Mouse (Mus musculus): ENCODE results near the gene Naa80. TPM values are rescaled to one million over a fixed set of nuclear protein-coding genes. Genes with fewer than 3 reads are reported as not detected.
A peak's percentile ranks its signal among the peaks of the same experiment; 100 is the strongest.

The Naa80 gene
- polyA plus RNA-seq, 1 experiment from 2014 or later: 17.9 TPM

DNA sequence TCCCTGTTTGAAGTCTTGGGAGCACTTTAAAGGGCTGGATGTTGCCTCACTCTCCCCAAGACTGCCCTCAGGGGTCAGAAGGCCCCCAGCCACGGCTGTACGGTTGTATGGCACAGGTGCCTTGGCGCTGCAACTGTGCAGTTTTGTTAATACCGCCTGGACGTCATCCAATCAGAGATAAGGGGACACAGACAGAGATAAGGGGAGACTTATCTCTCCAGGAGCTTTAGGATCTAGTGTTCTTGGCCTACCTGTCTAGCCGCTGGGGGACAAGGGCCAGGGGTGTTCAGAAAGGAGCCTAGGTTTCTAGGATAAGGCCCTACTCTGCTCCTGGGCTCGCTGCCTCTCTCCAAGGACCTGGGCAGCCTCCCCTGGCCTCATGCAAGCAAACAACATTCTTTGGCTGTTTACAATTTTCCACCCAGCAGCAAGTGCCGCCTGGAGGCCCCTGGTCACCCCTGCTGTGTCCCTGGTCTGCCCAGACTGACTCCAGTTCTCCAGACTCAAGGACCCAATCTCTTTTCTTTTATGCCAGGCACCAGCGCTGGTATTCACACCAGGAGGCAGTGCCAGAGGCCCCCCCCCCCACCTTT lies 29.1 kb downstream of the Naa80 start:
- peak overlapping the region; percentile 96 for H3K27ac ChIP-seq
- H3K4me1 ChIP-seq: peaks cover 99% of the 10 kb centered on the region
- no peaks in the 10 kb centered on the region; the same call in 1 of the 2 replicates for H3K36me3 ChIP-seq (replicated peaks)
- DNase-seq (ENCODE audit: extremely low spot score, low spot score): no peak
- WGBS: 64% methylated on average over 9 of the region's 9 CpGs
- no peak overlapping the region for H3K4me3 ChIP-seq
- H3K9me3 ChIP-seq: no peaks in the 10 kb centered on the region
- H3K27me3 ChIP-seq (ENCODE audit: poor library complexity, severe bottlenecking): peaks cover 35% of the 10 kb centered on the region

DNA sequence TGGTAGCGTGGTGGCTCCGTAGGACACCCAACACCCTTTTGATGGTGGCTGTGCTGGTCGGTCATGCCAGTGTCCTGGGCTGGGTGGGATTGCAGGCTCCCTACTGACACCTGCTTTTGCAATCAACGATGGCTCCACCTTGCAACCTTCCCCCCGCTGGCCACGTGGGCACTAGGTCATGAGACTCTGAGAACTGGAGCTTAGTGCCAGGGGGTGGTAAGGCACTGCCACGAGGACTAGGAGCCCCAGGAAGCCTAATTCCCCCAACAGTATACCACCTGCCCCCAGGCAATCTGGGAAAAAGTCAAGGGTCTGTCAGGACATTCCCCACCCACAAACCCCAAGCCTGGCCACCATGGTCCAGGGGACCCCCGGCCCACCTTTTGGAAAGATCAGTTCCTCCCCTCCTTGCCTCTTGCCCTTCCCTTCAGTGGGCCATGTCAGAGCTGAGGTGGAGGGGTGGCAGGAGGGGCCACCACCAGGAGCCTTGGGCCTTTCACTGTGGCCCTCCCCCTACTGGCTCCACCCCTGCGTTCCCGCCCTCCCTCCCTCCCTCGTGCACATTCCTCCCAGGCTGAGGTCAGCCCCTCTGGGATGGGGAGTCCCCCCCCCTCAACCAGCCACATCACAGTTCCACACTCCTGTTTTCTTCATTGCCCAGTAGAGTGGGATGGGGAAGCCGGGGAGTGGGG lies 30.2 kb downstream of the Naa80 start, which contains the start of gene Sema3b:
Sema3b (minus strand) TSS at position 489 of the 692 bp plus-strand sequence.
- Histone ChIP-seq H3K9me3 (no peaks in the 10 kb centered on the region), H3K27me3 (ENCODE audit: poor library complexity, severe bottlenecking) (peaks cover 26% of the 10 kb centered on the region), H3K4me1 (peaks cover 99% of the 10 kb centered on the region), H3K4me3 (peak within 1 kb of the TSS; percentile 20), H3K27ac (peak within 1 kb of the TSS; percentile 96), H3K36me3 (replicated peaks) (peaks cover 4% of the 10 kb centered on the region)
- WGBS: 44% methylated on average over 12 of the region's 12 CpGs
- DNase-seq (ENCODE audit: extremely low spot score, low spot score): no peak

DNA sequence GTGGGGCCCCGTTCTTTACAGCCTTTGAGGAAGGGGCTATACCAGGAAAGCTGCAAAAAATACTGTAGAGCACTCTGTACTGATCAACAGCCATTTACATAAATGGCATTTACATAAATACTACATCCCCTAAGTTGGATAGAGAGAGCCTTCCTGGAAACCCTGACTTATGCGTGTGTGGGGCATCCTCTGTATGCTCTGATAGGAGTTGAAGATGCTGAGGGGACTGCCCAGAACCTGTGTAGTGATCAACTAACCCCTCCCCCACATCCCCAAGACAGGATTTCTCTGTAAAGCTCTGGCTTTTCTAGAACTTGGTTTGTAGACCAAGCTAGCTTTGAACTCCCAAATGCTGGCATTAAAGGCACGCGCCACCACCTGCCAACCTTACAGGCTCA lies 30.7 kb downstream of the Naa80 start:
- no peak for DNase-seq (ENCODE audit: extremely low spot score, low spot score)
- 59% methylated on average over 4 of the region's 4 CpGs for WGBS
- peak overlapping the region; percentile 96 for H3K27ac ChIP-seq
- H3K9me3 ChIP-seq: no peaks in the 10 kb centered on the region
- H3K27me3 ChIP-seq (ENCODE audit: poor library complexity, severe bottlenecking): peaks cover 21% of the 10 kb centered on the region
- H3K4me1 ChIP-seq: peaks cover 99% of the 10 kb centered on the region
- H3K36me3 ChIP-seq (replicated peaks): peaks cover 10% of the 10 kb centered on the region
- peak overlapping the region; percentile 20 for H3K4me3 ChIP-seq

DNA sequence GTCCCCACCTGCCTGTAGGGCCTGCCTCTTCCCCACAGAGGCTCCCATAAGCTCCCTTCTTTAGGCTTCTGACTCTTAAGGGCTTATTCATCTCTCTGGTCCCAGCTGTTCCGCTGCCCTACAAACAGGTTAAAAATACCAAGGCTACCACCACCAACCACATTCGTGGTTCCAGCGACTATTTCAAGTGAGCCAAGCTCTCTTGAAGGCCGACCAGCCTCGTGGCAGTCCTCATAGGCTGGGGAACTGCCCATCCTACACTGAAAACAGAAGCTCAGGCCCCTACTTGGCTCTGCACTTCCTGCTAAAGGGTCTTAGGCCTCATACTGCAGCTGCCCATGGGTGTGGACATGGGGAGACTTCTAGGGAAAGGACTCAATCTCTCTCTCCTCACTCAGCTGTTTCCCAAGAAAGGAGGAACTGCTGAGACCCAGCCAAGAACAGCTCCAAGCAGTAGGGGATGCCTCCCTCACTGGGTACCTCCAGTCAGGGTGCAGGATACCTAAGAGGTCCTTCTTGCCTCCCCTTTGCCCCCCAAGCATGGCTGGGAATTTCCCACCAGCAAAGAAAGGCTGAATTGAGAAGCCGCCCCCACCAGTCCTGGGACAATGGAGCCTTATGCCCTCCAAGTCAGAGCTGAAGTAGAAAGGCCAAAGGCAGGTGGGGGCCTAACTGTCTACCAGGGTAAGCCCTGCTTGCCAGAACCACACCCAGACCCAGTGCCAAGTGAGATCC lies 32.9 kb downstream of the Naa80 start:
- H3K27ac ChIP-seq: peak overlapping the region; percentile 96
- peaks cover 32% of the 10 kb centered on the region for H3K36me3 ChIP-seq (replicated peaks)
- no peak for DNase-seq (ENCODE audit: extremely low spot score, low spot score)
- H3K27me3 ChIP-seq (ENCODE audit: poor library complexity, severe bottlenecking): peaks cover 4% of the 10 kb centered on the region; the same call in 1 of the 2 replicates
- no peaks in the 10 kb centered on the region for H3K9me3 ChIP-seq
- peak overlapping the region; percentile 50 for H3K4me3 ChIP-seq
- 75% methylated on average over 6 of the region's 6 CpGs for WGBS
- peaks cover 97% of the 10 kb centered on the region for H3K4me1 ChIP-seq

DNA sequence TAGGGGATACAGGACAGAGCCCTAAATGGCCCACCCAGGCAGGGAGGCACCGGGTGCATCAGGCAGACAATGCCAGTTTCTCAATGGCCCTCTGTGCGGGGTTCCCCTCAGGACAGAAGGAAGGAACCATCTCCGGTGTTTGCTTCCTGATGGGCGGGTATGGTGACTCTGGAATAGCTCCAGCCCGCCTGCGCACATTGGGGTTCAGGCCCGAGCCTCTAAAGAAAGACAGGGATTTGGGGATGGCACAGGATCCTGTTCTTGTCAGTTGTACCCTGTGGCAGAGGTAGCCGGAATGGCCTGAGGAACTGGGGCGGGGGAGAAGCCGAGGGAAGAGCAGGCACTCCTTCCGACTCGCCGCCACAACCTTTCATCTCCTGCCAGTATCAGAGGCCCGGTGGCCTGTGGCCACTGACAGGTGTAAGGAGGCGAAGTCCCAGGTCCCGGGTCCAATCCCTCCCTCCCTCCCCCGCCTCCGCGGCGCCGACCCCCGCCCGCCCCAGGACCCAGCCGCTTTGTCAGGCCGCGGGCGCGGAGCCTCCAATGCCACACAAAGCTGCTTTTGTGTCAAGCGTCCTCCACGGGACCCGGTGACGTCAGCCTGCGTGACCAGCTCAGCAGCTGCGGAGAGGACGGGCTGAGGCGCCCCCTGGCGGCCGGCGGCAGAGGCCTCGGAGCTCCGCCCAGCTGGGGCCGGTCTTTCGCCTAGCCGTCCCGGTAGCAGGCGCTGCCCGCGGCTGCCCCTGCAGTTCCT lies 33.7 kb downstream of the Naa80 start:
- Histone ChIP-seq H3K9me3 (no peaks in the 10 kb centered on the region), H3K27me3 (ENCODE audit: poor library complexity, severe bottlenecking) (no peaks in the 10 kb centered on the region), H3K4me3 (peak overlapping the region; percentile 50), H3K36me3 (replicated peaks) (peaks cover 39% of the 10 kb centered on the region), H3K4me1 (peaks cover 90% of the 10 kb centered on the region), H3K27ac (peak overlapping the region; percentile 96)
- 3% methylated on average over 42 of the region's 48 CpGs for WGBS
- peak; percentile 99 for DNase-seq (ENCODE audit: extremely low spot score, low spot score)

DNA sequence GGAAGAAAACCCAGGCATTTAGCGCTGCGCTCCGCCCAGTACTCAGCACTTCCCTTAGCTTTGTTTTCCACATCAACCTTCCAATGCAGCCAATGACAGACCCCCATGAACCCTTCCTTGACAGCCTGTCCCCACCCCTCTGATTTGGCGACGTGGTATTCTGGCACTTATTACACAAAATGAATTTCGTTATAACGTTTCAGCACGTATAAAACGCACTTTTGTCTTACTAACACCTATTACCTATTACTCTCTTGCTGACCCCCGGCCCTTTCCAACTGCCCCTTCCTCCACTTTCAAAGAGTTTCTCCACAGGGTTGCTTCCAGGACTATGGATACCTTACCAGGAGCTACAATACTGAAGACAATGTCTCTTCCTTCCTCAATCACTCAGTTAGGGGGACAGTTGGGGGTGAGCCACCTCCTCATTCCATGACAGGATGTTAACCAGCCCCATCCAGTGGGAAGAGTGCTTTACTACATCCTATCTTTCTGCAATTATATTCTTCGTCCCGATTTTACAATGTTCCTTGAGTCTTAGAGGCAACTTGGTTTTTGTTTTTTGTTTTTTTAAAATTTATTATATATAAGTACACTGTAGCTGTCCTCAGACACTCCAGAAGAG lies 34.4 kb downstream of the Naa80 start:
- Histone ChIP-seq H3K4me1 (peaks cover 83% of the 10 kb centered on the region), H3K27me3 (ENCODE audit: poor library complexity, severe bottlenecking) (no peaks in the 10 kb centered on the region), H3K27ac (peak overlapping the region; percentile 96), H3K9me3 (no peaks in the 10 kb centered on the region), H3K36me3 (replicated peaks) (peaks cover 46% of the 10 kb centered on the region), H3K4me3 (peak overlapping the region; percentile 50)
- no peak for DNase-seq (ENCODE audit: extremely low spot score, low spot score)
- 14% methylated on average over 12 of the region's 12 CpGs for WGBS

DNA sequence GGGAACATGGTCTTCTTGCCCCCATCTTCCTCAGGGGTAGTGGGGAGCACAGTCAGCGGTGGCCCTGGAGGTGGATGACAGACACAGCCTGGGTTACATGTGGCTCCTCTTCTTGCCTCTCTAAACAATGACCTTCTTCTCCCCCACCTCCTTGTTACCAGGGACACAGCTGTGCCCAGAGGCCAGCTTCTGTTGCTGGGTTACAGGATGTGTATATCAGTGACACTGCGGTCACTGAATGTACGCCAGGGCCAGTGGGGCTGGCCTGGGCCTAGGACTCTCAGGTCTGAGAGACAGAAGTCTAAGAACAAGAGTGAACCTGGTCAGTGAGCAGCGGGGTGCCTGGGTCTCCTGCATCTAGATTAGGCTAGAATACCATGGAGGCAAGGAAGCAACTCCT lies 36.3 kb downstream of the Naa80 start:
- DNase-seq (ENCODE audit: extremely low spot score, low spot score): no peak
- H3K4me1 ChIP-seq: peaks cover 71% of the 10 kb centered on the region
- WGBS: 81% methylated on average over 4 of the region's 4 CpGs
- no peaks in the 10 kb centered on the region for H3K9me3 ChIP-seq
- peak overlapping the region; percentile 67; the same call in 1 of the 2 replicates for H3K27ac ChIP-seq
- H3K4me3 ChIP-seq: no peak overlapping the region
- H3K27me3 ChIP-seq (ENCODE audit: poor library complexity, severe bottlenecking): no peaks in the 10 kb centered on the region
- peaks cover 66% of the 10 kb centered on the region for H3K36me3 ChIP-seq (replicated peaks)

DNA sequence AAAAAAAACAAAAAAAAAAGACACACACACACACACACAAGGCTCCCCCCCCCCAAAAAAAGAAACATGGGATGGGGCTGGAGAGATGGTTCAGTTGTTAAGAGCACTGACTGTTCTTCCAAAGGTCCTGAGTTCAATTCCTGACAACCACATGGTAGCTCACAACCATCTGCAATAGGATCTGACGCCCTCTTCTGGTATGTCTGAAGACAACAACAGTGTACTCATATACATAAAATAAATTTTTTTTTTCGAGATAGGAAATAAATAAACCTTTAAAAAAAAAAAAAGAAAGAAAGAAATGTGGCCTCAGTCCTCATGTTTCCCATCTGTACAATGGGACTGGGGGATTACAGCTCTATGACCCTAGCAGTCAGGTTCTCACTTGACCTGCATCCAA lies 38.8 kb downstream of the Naa80 start:
- no peak overlapping the region for H3K27ac ChIP-seq
- H3K36me3 ChIP-seq (replicated peaks): peaks cover 89% of the 10 kb centered on the region
- H3K9me3 ChIP-seq: no peaks in the 10 kb centered on the region
- no peaks in the 10 kb centered on the region for H3K27me3 ChIP-seq (ENCODE audit: poor library complexity, severe bottlenecking)
- H3K4me1 ChIP-seq: peaks cover 49% of the 10 kb centered on the region
- no peak for DNase-seq (ENCODE audit: extremely low spot score, low spot score)
- H3K4me3 ChIP-seq: no peak overlapping the region
- WGBS: 75% methylated on average over 2 of the region's 2 CpGs

DNA sequence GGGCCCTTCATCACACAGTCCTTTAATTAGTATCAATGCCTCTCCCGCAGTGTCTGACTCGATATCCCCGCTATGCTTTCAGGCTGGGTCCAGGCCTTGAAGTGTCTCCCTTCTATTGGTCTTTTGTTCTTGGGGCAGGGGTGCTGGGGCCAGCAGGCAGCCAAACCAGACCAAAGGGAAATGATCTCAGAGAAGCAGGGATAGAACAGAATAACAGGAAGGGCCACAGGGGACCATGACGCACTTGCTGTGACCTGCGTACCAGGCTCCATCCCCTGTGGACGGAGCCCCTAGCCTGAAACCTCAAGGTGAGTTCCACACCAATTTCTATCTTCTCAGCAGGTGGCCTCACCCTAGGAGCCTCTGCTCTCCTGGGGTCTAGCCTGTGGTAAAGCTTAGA lies 39.4 kb downstream of the Naa80 start:
- 96% methylated on average over 6 of the region's 6 CpGs for WGBS
- DNase-seq (ENCODE audit: extremely low spot score, low spot score): no peak
- Histone ChIP-seq H3K36me3 (replicated peaks) (peaks cover 95% of the 10 kb centered on the region), H3K9me3 (no peaks in the 10 kb centered on the region), H3K4me3 (no peak overlapping the region), H3K27ac (no peak overlapping the region), H3K27me3 (ENCODE audit: poor library complexity, severe bottlenecking) (no peaks in the 10 kb centered on the region), H3K4me1 (peaks cover 42% of the 10 kb centered on the region)

DNA sequence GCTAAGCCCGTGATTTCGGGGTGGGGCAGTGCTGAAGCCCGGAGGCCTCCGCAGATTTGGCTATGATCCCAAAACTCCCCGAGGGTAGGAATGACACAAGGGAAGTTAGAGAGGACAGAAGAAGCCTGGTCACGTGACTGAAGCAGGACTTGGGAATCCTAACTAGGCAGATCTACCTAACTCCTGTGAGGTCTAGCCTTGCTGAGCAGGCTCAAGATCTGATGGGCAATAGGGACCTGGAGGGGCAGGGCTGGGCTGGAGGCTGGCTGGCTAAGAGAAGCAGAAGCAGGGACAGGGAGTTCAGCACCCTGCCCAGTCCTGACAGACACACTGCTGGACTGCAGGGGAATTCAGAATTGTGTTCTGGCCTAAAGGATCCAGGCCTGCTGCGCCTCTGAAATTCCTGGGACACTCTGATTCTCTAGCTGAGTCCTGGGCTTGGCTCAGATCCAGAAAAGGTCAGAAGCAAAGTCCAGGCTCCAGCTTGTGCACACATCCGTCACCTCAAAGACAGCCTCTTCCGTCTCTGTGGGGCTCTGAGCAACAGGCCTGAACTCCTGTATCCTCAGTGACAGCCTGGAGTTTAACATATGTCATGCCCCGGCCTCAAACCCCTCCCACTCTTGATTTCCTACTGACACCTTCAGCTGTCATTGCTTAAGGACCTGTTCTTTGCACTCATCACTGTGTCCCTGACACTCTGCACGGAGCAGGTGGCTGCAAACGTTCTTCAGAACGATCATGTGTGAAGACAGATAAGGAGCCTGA lies 40.3 kb downstream of the Naa80 start:
- Histone ChIP-seq H3K36me3 (replicated peaks) (peaks cover 99% of the 10 kb centered on the region), H3K4me3 (no peak overlapping the region), H3K4me1 (peaks cover 36% of the 10 kb centered on the region), H3K27ac (0 out of 2 replicates have a peak overlapping the region, but pooled peaks have one; percentile 8), H3K9me3 (no peaks in the 10 kb centered on the region), H3K27me3 (ENCODE audit: poor library complexity, severe bottlenecking) (no peaks in the 10 kb centered on the region)
- DNase-seq (ENCODE audit: extremely low spot score, low spot score): no peak
- WGBS: 86% methylated on average over 13 of the region's 13 CpGs

DNA sequence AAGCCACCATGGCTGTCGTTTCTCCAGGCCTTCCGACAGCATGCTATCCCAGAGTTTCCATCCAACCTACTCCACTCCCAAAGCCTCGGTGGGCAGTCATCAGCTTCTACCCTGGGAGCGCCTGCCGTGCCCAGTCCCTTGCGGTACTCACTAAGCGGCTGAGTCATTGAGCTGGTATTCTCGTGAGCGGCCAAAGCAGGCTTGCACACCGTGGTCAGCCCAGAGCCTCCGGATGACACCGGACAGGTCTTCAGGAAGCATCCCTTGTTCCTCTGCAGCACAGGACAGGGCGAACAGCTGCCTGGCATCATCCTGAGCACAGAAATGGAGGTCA lies 40.8 kb downstream of the Naa80 start:
- 90% methylated on average over 13 of the region's 13 CpGs for WGBS
- Histone ChIP-seq H3K27me3 (ENCODE audit: poor library complexity, severe bottlenecking) (no peaks in the 10 kb centered on the region), H3K27ac (no peak overlapping the region), H3K36me3 (replicated peaks) (peaks cover 99% of the 10 kb centered on the region), H3K4me3 (no peak overlapping the region), H3K9me3 (no peaks in the 10 kb centered on the region), H3K4me1 (peaks cover 36% of the 10 kb centered on the region)
- DNase-seq (ENCODE audit: extremely low spot score, low spot score): no peak

DNA sequence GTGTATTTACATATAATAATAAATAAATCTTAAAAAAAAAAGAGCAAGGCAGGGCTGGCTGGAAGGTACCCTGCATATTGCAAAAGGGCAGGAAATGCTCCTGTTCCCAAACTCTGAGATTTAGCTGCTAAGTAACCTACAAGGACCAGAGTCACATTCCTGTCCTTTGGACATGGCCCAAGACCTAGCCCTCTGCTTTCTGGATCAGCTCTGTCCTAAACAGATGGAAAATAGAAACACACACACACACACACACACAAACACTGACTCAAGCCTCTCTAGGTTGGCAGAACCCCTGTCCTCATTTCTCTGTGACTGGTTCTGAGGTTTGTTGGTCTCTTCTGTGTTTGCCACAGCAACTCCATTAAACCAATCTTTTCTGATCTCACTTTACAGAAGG lies 42.3 kb downstream of the Naa80 start:
- peaks cover 99% of the 10 kb centered on the region for H3K36me3 ChIP-seq (replicated peaks)
- peaks cover 36% of the 10 kb centered on the region for H3K4me1 ChIP-seq
- H3K27ac ChIP-seq: no peak overlapping the region
- DNase-seq (ENCODE audit: extremely low spot score, low spot score): no peak
- H3K9me3 ChIP-seq: no peaks in the 10 kb centered on the region
- H3K4me3 ChIP-seq: no peak overlapping the region
- H3K27me3 ChIP-seq (ENCODE audit: poor library complexity, severe bottlenecking): no peaks in the 10 kb centered on the region

All from forebrain, embryonic 10.5 days (tissue).